Mouse (Mus musculus) MEL (cell line): ENCODE results near the gene Hsf5. TPM values are rescaled to one million over a fixed set of nuclear protein-coding genes. Genes with fewer than 3 reads are reported as not detected.

Source experiments
- DNase-seq: peaks from one replicate; pipeline ENCODE4 v3.0.0; 2011; ENCODE audit warnings: low read depth, low spot score
- H3K27ac ChIP-seq: 2 replicates; pipeline ENCODE4 v1.5.1; 2012; ENCODE audit warnings: low read depth, mild to moderate bottlenecking, control low read depth, low read length, moderate library complexity; ENCODE audit not compliant: control insufficient read depth
- H3K27me3 ChIP-seq, 2 experiments: fragments of 150-350 bp in 1 of 2; sonication (generic) in 1 of 2; 2 replicates each; pipeline ENCODE4 v1.6.1; 2012; ENCODE audit warnings: low read length in 2 of 2, mild to moderate bottlenecking in 2 of 2, improper control_type of control experiment in 1 of 2, moderate library complexity in 1 of 2; ENCODE audit not compliant: insufficient read depth in 2 of 2, control insufficient read depth in 1 of 2
- H3K36me3 ChIP-seq, 2 experiments: 2 replicates each; pipeline ENCODE4 v1.6.1; 2012 to 2014; ENCODE audit warnings: low read length in 2 of 2, improper control_type of control experiment in 1 of 2, inconsistent platforms in 1 of 2, mild to moderate bottlenecking in 1 of 2; ENCODE audit not compliant: insufficient read depth in 2 of 2, control insufficient read depth in 1 of 2
- H3K4me1 ChIP-seq, 2 experiments: fragments of 150-350 bp in 1 of 2; sonication (generic) in 1 of 2; 2 replicates each; pipeline ENCODE4 v1.6.1; 2012; ENCODE audit warnings: low read length in 2 of 2, improper control_type of control experiment in 1 of 2, mild to moderate bottlenecking in 1 of 2; ENCODE audit not compliant: insufficient read depth in 2 of 2, control insufficient read depth in 1 of 2
- H3K4me3 ChIP-seq, 2 experiments: fragments of 150-350 bp in 1 of 2; sonication (generic) in 1 of 2; 2 replicates each; pipeline ENCODE4 v1.5.1; 2012; ENCODE audit warnings: low read depth in 2 of 2, low read length in 2 of 2, mild to moderate bottlenecking in 2 of 2, moderate library complexity in 2 of 2, control low read depth in 1 of 2, improper control_type of control experiment in 1 of 2; ENCODE audit not compliant: control insufficient read depth in 1 of 2, insufficient read depth in 1 of 2
- H3K79me2 ChIP-seq: 2 replicates; pipeline ENCODE4 v1.6.1; 2012; ENCODE audit warnings: mild to moderate bottlenecking, low read length, moderate library complexity; ENCODE audit not compliant: control insufficient read depth, poor library complexity, insufficient read depth
- H3K9ac ChIP-seq: 2 replicates; pipeline ENCODE4 v1.6.1; 2012; ENCODE audit warnings: low read depth, mild to moderate bottlenecking, control low read depth, low read length, moderate library complexity; ENCODE audit not compliant: control insufficient read depth, poor library complexity, severe bottlenecking
- H3K9me3 ChIP-seq: fragments of 150-350 bp; sonication (generic); replicated peaks from 2 replicates; pipeline ENCODE4 v1.6.1; 2012; ENCODE audit warnings: mild to moderate bottlenecking, low read length, improper control_type of control experiment, moderate library complexity; ENCODE audit not compliant: insufficient read depth
- BHLHE40 ChIP-seq: IDR thresholded peaks from 2 replicates; pipeline ENCODE4 v1.6.1; 2012; ENCODE audit warnings: low read depth, mild to moderate bottlenecking, inconsistent platforms, low read length, improper control_type of control experiment, borderline replicate concordance
- CHD1 ChIP-seq: IDR thresholded peaks from 2 replicates; pipeline ENCODE4 v1.6.1; 2012; ENCODE audit warnings: low read depth, mild to moderate bottlenecking, inconsistent platforms, low read length, improper control_type of control experiment
- CHD2 ChIP-seq: IDR thresholded peaks from 2 replicates; pipeline ENCODE4 v1.6.1; 2011; ENCODE audit warnings: low read length, improper control_type of control experiment
- ELF1 ChIP-seq: IDR thresholded peaks from 2 replicates; pipeline ENCODE4 v1.6.1; 2014; ENCODE audit warnings: low read depth, mild to moderate bottlenecking, inconsistent platforms, low read length, improper control_type of control experiment, moderate library complexity
- ETS1 ChIP-seq: IDR thresholded peaks from 2 replicates; pipeline ENCODE4 v1.6.1; 2012; ENCODE audit warnings: low read depth, mild to moderate bottlenecking, inconsistent platforms, low read length, improper control_type of control experiment, moderate library complexity
- GABPA ChIP-seq: IDR thresholded peaks from 2 replicates; pipeline ENCODE4 v1.6.1; 2012; ENCODE audit warnings: low read depth, mild to moderate bottlenecking, inconsistent platforms, low read length, improper control_type of control experiment, moderate library complexity
- GATA1 ChIP-seq: IDR thresholded peaks from 2 replicates; pipeline ENCODE4 v1.6.1; 2011; ENCODE audit warnings: low read depth, low read length, improper control_type of control experiment
- HCFC1 ChIP-seq: IDR thresholded peaks from 2 replicates; pipeline ENCODE4 v1.6.1; 2012; ENCODE audit warnings: low read depth, mild to moderate bottlenecking, inconsistent platforms, low read length, improper control_type of control experiment, moderate library complexity
- KAT2A ChIP-seq: conservative IDR thresholded peaks from 2 replicates; pipeline ENCODE4 v1.6.1; 2012; ENCODE audit warnings: low read depth, low read length, improper control_type of control experiment, inconsistent platforms
- MAFK ChIP-seq: IDR thresholded peaks from 2 replicates; pipeline ENCODE4 v1.6.1; 2011; ENCODE audit warnings: low read depth, mild to moderate bottlenecking, low read length, improper control_type of control experiment, borderline replicate concordance
- MAX ChIP-seq: IDR thresholded peaks from 2 replicates; pipeline ENCODE4 v1.6.1; 2011; ENCODE audit warnings: low read length, improper control_type of control experiment
- MEF2A ChIP-seq: IDR thresholded peaks from 2 replicates; pipeline ENCODE4 v1.6.1; 2014; ENCODE audit warnings: low read depth, mild to moderate bottlenecking, inconsistent platforms, low read length, improper control_type of control experiment; ENCODE audit not compliant: poor library complexity, insufficient replicate concordance, severe bottlenecking; ENCODE audit errors: extremely low read depth
- MYC ChIP-seq: IDR thresholded peaks from 2 replicates; pipeline ENCODE4 v1.6.1; 2011; ENCODE audit warnings: low read depth, mild to moderate bottlenecking, low read length, improper control_type of control experiment, moderate library complexity
- NRF1 ChIP-seq: IDR thresholded peaks from 2 replicates; pipeline ENCODE4 v1.6.1; 2014; ENCODE audit warnings: low read depth, mild to moderate bottlenecking, inconsistent platforms, low read length, improper control_type of control experiment, moderate library complexity; ENCODE audit not compliant: poor library complexity, insufficient read depth, severe bottlenecking
- POLR2A ChIP-seq, 2 experiments: IDR thresholded peaks; 2 replicates each; pipeline ENCODE4 v1.6.1; 2011 to 2012; ENCODE audit warnings: low read length in 2 of 2, mild to moderate bottlenecking in 2 of 2, control low read depth in 1 of 2, improper control_type of control experiment in 1 of 2, low read depth in 1 of 2, moderate library complexity in 1 of 2; ENCODE audit not compliant: control insufficient read depth in 1 of 2, insufficient read depth in 1 of 2, poor library complexity in 1 of 2
- POLR2AphosphoS2 ChIP-seq: IDR thresholded peaks from 2 replicates; pipeline ENCODE4 v1.6.1; 2011; ENCODE audit warnings: low read length, improper control_type of control experiment
- RAD21 ChIP-seq: IDR thresholded peaks from 2 replicates; pipeline ENCODE4 v1.6.1; 2011; ENCODE audit warnings: mild to moderate bottlenecking, low read depth, low read length, improper control_type of control experiment
- RCOR1 ChIP-seq: IDR thresholded peaks from 2 replicates; pipeline ENCODE4 v1.6.1; 2012; ENCODE audit warnings: low read depth, mild to moderate bottlenecking, inconsistent platforms, low read length, improper control_type of control experiment
- SIN3A ChIP-seq: IDR thresholded peaks from 2 replicates; pipeline ENCODE4 v1.6.1; 2012; ENCODE audit warnings: low read length, improper control_type of control experiment, inconsistent platforms
- SMC3 ChIP-seq: IDR thresholded peaks from 2 replicates; pipeline ENCODE4 v1.6.1; 2011; ENCODE audit warnings: low read depth, low read length, improper control_type of control experiment
- TAL1 ChIP-seq: IDR thresholded peaks from 2 replicates; pipeline ENCODE4 v1.6.1; 2012; ENCODE audit warnings: mild to moderate bottlenecking, inconsistent platforms, low read length, moderate library complexity, mixed read lengths
- TCF12 ChIP-seq: IDR thresholded peaks from 2 replicates; pipeline ENCODE4 v1.6.1; 2014; ENCODE audit warnings: low read depth, mild to moderate bottlenecking, inconsistent platforms, low read length, improper control_type of control experiment, moderate library complexity
- ZC3H11A ChIP-seq: IDR thresholded peaks from 2 replicates; pipeline ENCODE4 v1.6.1; 2012; ENCODE audit warnings: low read depth, mild to moderate bottlenecking, inconsistent platforms, low read length, improper control_type of control experiment
- polyA plus RNA-seq, 2 experiments: library from polyadenylated mRNA; stranded (reverse) in 1 of 2; unstranded in 1 of 2; fragments of >175 nt in 1 of 2; fragments of >200 nt in 1 of 2; gene quantifications; 2 replicates each; pipeline versions ENCODE4 v1.2.1 to v1.2.4; 2012; ENCODE audit warnings: low replicate concordance in 2 of 2, low read depth in 1 of 2; ENCODE audit not compliant: insufficient read length in 2 of 2, insufficient read depth in 1 of 2, missing spikeins in 1 of 2
- total RNA-seq: library from RNA; depleted of rRNA; stranded (reverse); fragments of 300-350 nt; gene quantifications from 2 replicates; pipeline ENCODE4 v1.2.3, GENCODE M21; 2012

Gene Hsf5
- total and polyA plus RNA-seq, 3 experiments, result 0.03 TPM; not detected in 2

GRCm38 (mm10) chr11:87697131-87697682 lies 80.2 kb downstream of the Hsf5 start:
- Histone ChIP-seq H3K36me3 (peaks cover 0 to 7% of the 10 kb centered on the region in 2 experiments; a peak in 2 of 4 replicates), H3K4me1 (peaks cover 7% of the 10 kb centered on the region in 2 experiments), H3K27me3 (no peaks in the 10 kb centered on the region), H3K27ac (no peak overlapping the region), H3K9ac (no peak overlapping the region), H3K9me3 (no peaks in the 10 kb centered on the region), H3K79me2 (no peaks in the 10 kb centered on the region), H3K4me3 (no peak overlapping the region)
- peak; percentile 44 for TF ChIP-seq TAL1
- no peak for TF ChIP-seq SMC3
- no peak for TF ChIP-seq ELF1
- TF ChIP-seq RCOR1, result no peak
- DNase-seq, result peak; percentile 32

GRCm38 (mm10) chr11:87698126-87698525 lies 81.2 kb downstream of the Hsf5 start:
- Histone ChIP-seq H3K27me3 (no peaks in the 10 kb centered on the region), H3K4me1 (peaks cover 7% of the 10 kb centered on the region in 2 experiments), H3K27ac (no peak overlapping the region), H3K79me2 (no peaks in the 10 kb centered on the region), H3K9me3 (no peaks in the 10 kb centered on the region), H3K36me3 (peaks cover 0 to 9% of the 10 kb centered on the region in 2 experiments; a peak in 2 of 4 replicates), H3K9ac (no peak overlapping the region), H3K4me3 (no peak overlapping the region)
- no peak for TF ChIP-seq KAT2A
- TF ChIP-seq SIN3A, result no peak
- no peak for TF ChIP-seq RAD21
- TF ChIP-seq BHLHE40, result no peak
- TF ChIP-seq MEF2A, result no peak
- TF ChIP-seq GABPA, result no peak
- TF ChIP-seq MAX, result no peak
- TF ChIP-seq POLR2AphosphoS2, result no peak
- no peak for TF ChIP-seq POLR2A (IDR thresholded peaks at IDR 0.05; ENCODE audit: control insufficient read depth in 1 of 2, insufficient read depth in 1 of 2, low read depth in 1 of 2, low read length in 2 of 2, poor library complexity in 1 of 2)
- no peak for TF ChIP-seq MYC
- no peak for TF ChIP-seq ZC3H11A
- TF ChIP-seq ETS1, result no peak
- no peak for TF ChIP-seq CHD2
- no peak for TF ChIP-seq SMC3
- no peak for TF ChIP-seq MAFK
- no peak for TF ChIP-seq GATA1
- no peak for TF ChIP-seq NRF1
- no peak for TF ChIP-seq HCFC1
- TF ChIP-seq CHD1, result no peak
- no peak for TF ChIP-seq TCF12
- DNase-seq, result no peak
